ENCODE assay signal across 8 mouse cellular contexts in the genomic region with DNA sequence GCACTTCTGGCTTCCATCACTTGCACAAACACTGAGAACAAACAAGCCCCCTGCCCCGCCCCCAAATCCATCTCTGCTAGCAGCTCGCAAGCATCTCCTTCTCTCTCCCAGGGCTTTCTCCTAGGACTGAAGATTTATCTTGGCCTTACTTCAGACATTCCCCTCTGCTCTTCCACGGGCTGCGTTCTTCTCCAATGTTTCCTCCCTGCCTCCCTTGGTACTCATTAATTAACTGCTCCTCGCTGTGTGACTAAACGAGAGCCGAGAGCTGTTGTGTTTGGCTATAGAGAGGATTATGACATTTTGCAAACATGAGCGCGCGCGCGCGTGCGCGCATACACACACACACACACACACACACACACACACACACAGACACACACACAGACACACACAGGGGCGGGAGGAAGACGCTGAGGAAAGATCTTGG.
DNase-seq lines count a peak whose midpoint lies in the region; ATAC-seq lines count a peak whose summit lies in the region.

No protein-coding gene starts in this region.

- no peaks in the 10 kb centered on the region for H3K27me3 ChIP-seq in heart, embryonic 10.5 days (ENCODE audit: insufficient read depth, poor library complexity, severe bottlenecking)
- H3K27me3 ChIP-seq in liver, embryonic 15.5 days, result no peaks in the 10 kb centered on the region
- no peaks in the 10 kb centered on the region; the same call in 1 of the 2 replicates for H3K27me3 ChIP-seq in neural tube, embryonic 14.5 days (ENCODE audit: control insufficient read depth, insufficient read depth, low read length)

- H3K36me3 ChIP-seq in heart, embryonic 10.5 days, result no peaks in the 10 kb centered on the region
- H3K36me3 ChIP-seq in liver, embryonic 15.5 days (replicated peaks), result no peaks in the 10 kb centered on the region
- no peaks in the 10 kb centered on the region for H3K36me3 ChIP-seq in neural tube, embryonic 14.5 days (ENCODE audit: control insufficient read depth, insufficient read depth, low read length)

- peak overlapping the region; percentile 40 for H3K4me3 ChIP-seq in heart, embryonic 10.5 days
- no peak overlapping the region for H3K4me3 ChIP-seq in liver, embryonic 15.5 days (replicated peaks)
- H3K4me3 ChIP-seq in neural tube, embryonic 14.5 days (ENCODE audit: low read depth, low read length), result 0 out of 2 replicates have a peak overlapping the region, but pooled peaks have one; percentile 6

- peaks cover 10% of the 10 kb centered on the region; the same call in 1 of the 2 replicates for H3K4me1 ChIP-seq in heart, embryonic 10.5 days
- H3K4me1 ChIP-seq in liver, embryonic 15.5 days (replicated peaks), result no peaks in the 10 kb centered on the region
- H3K4me1 ChIP-seq in neural tube, embryonic 14.5 days (ENCODE audit: control insufficient read depth, insufficient read depth, low read length), result peaks cover 6% of the 10 kb centered on the region

- peak overlapping the region; percentile 27 for H3K4me2 ChIP-seq in liver, embryonic 15.5 days
- H3K4me2 ChIP-seq in neural tube, embryonic 14.5 days (ENCODE audit: low read depth, low read length), result peak overlapping the region; percentile 44

- no peak for ATAC-seq in liver, embryonic 15.5 days (ENCODE audit: insufficient read depth)
- peak; percentile 64 for ATAC-seq in neural tube, embryonic 14.5 days (ENCODE audit: low read depth)
- ATAC-seq in frontal cortex, adult (ENCODE audit: low TSS enrichment), result no peak

- WGBS in heart, embryonic 10.5 days, result 50% methylated on average over 17 of the region's 17 CpGs
- WGBS in liver, embryonic 15.5 days (ENCODE audit: insufficient replicate concordance), result 53% methylated on average over 17 of the region's 17 CpGs
- 9% methylated on average over 17 of the region's 17 CpGs for WGBS in neural tube, embryonic 14.5 days

- H3K9ac ChIP-seq in liver, embryonic 15.5 days, result no peak overlapping the region
- peak overlapping the region; percentile 13; the same call in 1 of the 2 replicates for H3K9ac ChIP-seq in neural tube, embryonic 14.5 days (replicated peaks; ENCODE audit: low read depth, low read length)

- H3K27ac ChIP-seq in heart, embryonic 10.5 days, result peak overlapping the region; percentile 42; the same call in 1 of the 2 replicates
- no peak overlapping the region for H3K27ac ChIP-seq in liver, embryonic 15.5 days (replicated peaks)
- H3K27ac ChIP-seq in neural tube, embryonic 14.5 days (ENCODE audit: low read depth, low read length), result no peak overlapping the region

- no peaks in the 10 kb centered on the region for H3K9me3 ChIP-seq in heart, embryonic 10.5 days
- no peaks in the 10 kb centered on the region for H3K9me3 ChIP-seq in liver, embryonic 15.5 days (replicated peaks)
- H3K9me3 ChIP-seq in neural tube, embryonic 14.5 days (ENCODE audit: control insufficient read depth, low read length), result no peaks in the 10 kb centered on the region

- peak; percentile 56 to 58 for DNase-seq in right cerebral cortex, postnatal 10 days (ENCODE audit: low spot score in 2 of 2)
- DNase-seq in right cerebral cortex, adult 18-20 months, result no peak
- DNase-seq in heart, embryonic 10.5 days (ENCODE audit: low spot score), result no peak
- peak; percentile 36 for DNase-seq in kidney, adult 9 months
- DNase-seq in adipocyte (ENCODE audit: low spot score), result no peak

Comparison
In these comparisons a context has a peak if more than half of its experiments do, and no peak if none do; other contexts are left out.
1. DNase-seq: peak in right cerebral cortex, postnatal 10 days (2 of 2) and kidney, adult 9 months (single experiment); none in right cerebral cortex, adult 18-20 months (single experiment), heart, embryonic 10.5 days (single experiment) and adipocyte (single experiment).